Mouse (Mus musculus) lung, postnatal 36 days (tissue): Measurements from ENCODE around the gene Rrp15.
A peak's percentile ranks its signal among the peaks of the same experiment; 100 is the strongest.
"Not testable (repeated sequence)": the region's sequence is repeated elsewhere in the genome, so short reads cannot be mapped to it uniquely, and the experiment has no call there.

Experiments used
- DNase-seq: peaks from one replicate; pipeline ENCODE4 v3.0.0; 2022; ENCODE audit warnings: mixed read lengths

Rrp15 gene

DNA sequence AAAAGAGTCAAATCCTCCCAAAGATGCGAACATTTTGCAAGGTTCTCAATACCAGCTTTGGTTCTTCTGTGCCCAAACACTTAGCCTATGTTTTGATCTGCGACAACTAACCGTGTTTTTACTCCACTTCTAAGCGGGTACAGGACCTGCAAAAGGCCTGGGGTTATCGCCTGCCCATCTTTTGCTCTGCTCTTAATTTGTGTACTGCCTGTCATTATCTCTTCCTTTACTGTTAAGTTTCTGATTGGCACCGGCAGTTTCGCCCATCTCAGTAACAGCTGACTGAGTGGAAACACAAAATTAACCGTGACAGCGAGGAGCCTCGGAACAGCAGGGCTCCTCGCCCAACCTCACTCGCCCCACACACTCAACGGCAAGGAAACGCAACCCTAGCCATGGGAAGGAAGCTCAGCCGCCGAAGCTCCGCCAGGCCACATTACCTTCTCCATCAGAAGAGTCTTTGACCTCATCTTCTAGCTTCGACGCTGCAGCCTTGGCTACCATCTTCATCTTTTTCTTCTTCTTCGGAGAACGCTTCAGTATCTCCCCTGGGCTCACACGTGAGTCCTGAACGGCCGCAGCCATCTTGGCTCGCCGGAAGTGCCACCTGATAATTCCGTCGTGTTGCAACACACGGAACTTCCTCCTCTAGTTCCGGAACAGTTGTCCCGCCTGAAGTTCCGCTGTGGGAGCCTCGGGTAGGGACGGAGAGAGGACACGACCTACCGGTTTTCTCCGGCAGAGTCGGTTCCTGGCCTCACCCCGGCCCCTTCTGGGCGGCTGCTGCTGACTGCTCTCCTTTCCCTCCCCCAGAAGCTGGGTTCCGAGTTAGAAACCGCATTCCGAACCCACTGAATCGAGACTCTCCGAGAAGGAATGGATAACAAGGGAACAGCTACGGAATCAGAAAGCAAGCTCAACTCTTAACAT, at the start of gene Rrp15:
Gene Rrp15, minus strand, starts transcription at position 635 of the 930 bp plus-strand sequence.
- peak; percentile 83 for DNase-seq

GRCm38 (mm10) chr1:186797991-186798390, 48.8 kb upstream of the Rrp15 start:
- DNase-seq, result no peak

GRCm38 (mm10) chr1:186785359-186785758, 36.2 kb upstream of the Rrp15 start:
- DNase-seq, result no peak

- DNase-seq, result peak; percentile 67
Measured at GRCm38 (mm10) chr1:186780826-186781225, 31.7 kb upstream of the Rrp15 start.

GRCm38 (mm10) chr1:186773124-186773523, 24.0 kb upstream of the Rrp15 start:
- DNase-seq, result no peak

GRCm38 (mm10) chr1:186772547-186773077, 23.5 kb upstream of the Rrp15 start:
- no peak for DNase-seq

- peak; percentile 7 for DNase-seq
Measured at GRCm38 (mm10) chr1:186772005-186772404, 22.8 kb upstream of the Rrp15 start.

DNA sequence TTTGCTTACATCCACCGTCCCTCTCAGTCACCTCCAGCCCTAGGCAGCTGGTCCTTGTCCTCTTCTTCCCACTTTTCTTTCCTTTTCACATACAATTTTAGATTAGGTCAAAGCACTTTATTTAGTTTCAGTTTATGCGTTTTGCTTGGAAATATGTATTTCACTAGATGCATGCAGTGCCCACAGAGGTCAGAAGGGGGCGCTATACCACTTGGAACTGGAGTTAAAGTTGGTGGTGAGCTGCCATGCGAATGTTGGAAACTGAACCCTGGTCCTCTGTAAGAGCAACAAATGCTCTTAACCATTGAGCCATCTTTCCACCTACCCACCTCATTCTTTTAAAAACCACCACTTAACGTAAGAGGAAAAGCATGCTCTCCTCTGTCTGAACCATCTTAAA, 21.5 kb upstream of the Rrp15 start:
- DNase-seq, result no peak

DNA sequence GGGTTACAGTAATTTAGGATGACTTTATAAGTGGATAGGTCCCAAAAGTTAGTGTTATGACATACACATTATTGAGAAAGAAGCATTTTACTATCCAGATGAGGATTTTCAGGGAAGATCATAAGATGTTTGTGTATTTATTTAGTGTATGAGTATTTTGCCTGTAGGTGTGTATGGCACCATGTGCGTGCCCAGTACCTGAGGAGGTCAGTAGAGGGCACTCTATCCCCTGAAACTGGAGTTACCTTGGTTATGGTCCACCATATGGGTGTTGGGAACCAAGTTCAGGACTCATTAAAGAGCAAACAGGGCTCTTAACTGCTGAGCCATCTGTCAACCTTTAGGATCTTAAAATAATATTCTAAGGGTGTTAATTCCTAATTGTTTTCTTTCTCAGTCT, 19.2 kb upstream of the Rrp15 start:
- DNase-seq, result no peak

- not testable (repeated sequence) for DNase-seq
Measured at GRCm38 (mm10) chr1:186763451-186763850, 14.3 kb upstream of the Rrp15 start.

- no peak for DNase-seq
Measured at GRCm38 (mm10) chr1:186749675-186750283, 621 bp upstream of the Rrp15 start.

DNA sequence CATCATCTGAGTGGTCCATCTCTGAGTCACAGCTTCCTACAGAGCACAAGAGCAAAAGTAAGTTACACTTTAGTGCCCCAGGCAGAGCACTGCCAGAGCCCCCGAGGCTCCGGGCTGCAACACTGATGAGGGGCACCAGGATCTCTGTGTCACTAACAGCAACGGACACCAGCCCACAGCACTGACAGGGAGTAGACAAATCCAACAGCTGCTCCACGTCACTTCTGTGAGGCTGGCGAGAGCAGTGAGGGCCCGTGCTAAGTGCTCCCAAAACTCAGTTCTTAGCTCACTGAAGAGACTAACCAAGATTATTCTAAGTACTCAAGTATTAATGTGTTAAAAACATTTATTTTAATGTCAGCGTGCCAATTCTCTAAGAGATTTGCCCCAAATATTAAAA, 9.3 kb downstream of the Rrp15 start:
- DNase-seq, result no peak

DNA sequence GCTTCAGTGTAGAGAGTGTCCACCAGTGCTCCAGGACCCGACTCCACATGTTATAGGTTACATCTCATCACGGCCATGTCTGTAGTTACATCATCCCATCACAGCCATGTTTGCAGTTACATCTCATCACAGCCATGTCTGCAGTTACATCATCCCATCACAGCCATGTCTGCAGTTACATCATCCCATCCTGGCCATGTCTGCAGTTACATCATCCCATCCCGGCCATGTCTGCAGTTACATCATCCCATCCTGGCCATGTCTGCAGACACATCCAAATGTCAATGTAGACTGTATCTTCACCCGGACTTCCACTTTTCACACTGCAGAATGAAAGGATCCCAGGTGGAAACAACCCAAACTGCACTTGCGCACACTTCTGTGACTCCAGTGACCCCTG, 13.6 kb downstream of the Rrp15 start:
- DNase-seq, result no peak

- DNase-seq, result no peak
Measured at GRCm38 (mm10) chr1:186733052-186733451, 16.1 kb downstream of the Rrp15 start.

DNA sequence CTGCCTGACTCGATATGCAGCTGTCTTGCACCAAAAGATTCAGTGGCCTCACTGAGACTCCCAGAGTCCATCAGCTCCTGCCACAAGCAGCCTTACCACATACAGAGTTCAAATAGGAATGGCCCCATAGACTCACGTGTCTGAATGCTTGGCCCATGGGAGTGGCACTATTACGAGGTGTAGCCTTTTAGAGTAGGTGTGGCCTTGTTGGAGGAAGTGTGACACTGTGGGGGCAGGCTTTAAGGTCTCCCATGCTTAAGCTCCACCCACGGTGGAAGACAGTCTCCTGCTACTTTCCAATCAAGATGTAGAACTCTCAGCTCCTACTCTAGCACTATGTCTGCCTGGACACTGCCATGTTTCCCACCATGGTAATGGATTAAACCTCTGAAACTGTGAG, 20.4 kb downstream of the Rrp15 start:
- no peak for DNase-seq

DNA sequence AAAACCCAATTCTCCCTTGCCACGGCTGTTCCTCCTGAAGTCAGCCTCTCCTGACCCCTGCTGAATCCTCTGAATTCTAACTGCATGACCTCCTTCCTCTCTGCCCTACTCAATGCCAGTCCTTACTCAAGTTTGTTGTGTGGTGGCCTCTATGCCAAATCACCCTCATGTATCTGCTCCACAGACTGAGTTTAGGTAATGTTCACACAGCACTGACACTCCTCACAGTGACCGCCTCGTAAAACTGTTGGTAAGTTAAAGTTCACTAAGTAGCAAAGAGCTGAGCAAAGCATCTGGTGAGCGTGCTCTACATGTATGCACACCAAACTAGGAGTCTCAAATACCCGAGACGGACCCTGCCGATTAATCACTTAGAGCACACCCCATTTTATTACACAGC, 23.0 kb downstream of the Rrp15 start:
- DNase-seq, result no peak

DNA sequence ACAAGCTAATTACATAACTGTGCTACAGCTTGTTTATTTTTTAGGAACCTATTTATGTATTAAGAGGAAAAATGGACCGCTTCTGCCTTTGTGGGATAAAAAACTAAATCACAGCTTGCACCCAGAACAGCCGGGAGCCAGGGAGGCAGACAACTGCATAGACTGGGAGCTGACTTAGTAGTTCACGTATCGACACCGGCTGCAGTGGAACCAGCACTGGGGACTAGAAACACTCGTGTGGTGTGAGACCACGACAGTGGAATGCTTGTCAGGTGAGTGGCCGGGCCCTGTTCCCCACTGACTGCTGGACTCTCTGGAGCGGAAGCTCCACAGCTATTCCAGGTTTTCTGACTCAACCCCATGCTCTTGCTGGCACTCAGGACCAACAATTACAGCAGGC, 26.9 kb downstream of the Rrp15 start:
- DNase-seq, result no peak

DNA sequence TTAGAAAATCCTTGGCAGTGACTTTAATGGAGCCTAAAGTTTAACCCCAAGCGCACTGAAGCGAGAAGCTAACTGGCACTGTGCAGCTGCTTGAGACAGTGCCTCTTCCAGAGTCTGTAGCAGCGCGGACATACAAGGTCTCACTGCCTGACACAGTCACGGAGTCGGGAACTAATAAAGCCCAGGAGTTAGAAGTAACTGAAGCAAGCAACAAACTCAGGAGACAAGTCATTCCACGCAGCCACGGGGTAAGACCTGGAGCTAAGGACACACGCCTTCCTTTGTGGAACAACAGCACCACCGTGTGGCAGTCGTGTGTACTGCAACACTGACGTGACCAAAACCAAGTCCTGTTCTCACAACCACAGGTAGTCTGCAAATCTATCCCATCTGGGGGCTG, 27.3 kb downstream of the Rrp15 start:
- DNase-seq, result peak; percentile 89

DNA sequence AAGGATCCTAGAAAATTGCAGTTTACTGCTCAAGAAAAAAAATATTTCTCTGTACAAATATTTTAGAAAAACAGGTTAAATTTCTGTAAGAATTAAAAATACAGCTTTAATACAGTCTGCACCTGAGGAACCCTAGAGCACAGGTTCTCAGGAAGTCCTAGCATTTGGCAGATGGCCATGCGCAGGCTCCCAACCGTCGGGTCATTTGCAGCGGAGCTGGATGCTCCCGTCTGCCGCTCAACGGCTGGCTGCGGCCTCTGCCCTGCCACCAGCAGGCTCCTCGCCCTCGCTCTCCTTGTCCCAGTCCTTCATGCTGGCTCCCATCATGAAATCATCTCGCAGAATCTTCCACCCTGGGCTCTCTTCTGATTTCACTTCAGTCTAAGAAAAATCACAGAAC, 28.0 kb downstream of the Rrp15 start:
- DNase-seq, result no peak

DNA sequence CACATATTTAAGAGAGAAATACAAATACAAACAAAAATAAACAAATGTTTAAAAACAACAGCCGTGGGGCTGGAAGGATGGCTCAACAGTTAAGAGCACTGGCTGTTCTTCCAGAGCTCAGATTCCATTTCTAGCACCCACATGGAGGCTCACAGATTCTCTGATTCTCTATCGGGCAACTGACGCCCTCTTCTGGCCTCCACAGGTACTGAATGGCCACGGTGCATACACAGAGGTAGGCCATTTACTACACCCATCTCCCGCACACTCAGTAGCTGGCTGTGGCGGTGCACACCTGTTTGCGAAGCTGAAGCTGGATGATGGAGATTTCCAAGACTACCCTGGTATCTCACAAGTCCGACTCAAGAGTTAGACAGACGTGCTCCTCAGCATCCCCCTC, 29.4 kb downstream of the Rrp15 start:
- DNase-seq, result no peak

- DNase-seq, result no peak
Measured at GRCm38 (mm10) chr1:186718881-186719280, 30.3 kb downstream of the Rrp15 start.

DNA sequence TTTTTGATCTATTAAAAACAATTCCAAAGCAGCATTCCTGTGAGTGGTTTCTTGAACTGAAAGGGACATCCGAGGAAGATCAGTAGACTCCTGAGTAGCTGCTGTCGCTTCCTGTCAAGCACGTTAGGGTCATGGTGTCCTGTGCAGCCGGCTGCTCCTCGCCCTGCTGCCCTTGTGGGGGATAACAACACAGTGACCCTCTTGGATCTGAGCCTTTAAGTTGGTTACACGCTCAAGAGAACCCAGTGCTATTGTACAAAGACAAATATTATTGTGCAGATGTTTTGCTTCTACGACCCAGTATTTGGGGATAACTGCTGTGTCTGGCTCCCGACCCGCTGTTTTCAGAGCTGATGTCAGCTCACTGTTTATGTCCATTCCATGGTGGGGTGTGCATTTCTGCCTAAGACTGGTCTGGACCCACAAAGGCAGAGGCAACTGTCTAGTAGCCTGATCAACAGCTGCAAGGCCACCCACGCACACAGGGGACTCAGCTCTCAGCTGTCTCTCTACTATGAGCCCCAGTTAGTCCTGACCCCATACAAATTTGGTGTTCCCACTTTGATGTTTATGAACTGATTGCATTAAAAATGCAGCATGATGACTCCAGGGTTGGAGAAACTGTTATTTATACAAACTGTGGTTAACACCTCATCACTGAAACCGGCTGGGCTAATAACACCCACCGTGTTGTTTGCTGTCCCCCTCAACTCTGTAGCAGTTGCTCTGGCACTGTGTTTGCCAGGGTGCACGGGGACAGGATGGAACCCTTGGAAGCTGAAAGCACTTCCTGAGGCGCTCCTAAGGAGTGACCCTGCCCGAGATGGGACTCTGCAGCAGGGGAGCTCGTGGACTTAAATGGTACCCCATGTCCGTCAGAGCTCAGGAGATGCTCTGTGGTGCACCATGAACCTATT, 33.9 kb downstream of the Rrp15 start:
- DNase-seq, result no peak

DNA sequence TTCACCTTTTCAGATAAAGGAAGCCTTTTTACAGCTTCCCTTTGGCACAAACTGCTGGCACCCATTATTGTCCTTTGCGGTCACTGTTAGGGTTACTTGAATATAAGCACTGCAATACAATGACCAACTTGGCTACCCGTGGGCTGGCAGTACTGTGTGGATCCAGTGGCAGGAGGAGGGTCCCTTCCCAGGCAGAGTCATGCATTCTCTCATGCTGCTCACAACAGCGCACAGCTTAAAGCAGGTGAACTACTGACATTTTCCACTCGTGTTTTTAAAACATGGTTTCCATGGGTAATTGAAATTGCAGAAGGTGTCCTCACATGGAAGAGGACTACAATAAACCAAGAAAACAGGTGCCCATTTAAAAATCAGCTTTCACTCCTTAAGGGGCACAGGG, 34.9 kb downstream of the Rrp15 start:
- DNase-seq, result no peak
